Mouse (Mus musculus) heart, embryonic 13.5 days (tissue): ENCODE results near the gene Fancl. TPM values are rescaled to one million over a fixed set of nuclear protein-coding genes. Genes with fewer than 3 reads are reported as not detected.
"Not testable (repeated sequence)": the region's sequence is repeated elsewhere in the genome, so short reads cannot be mapped to it uniquely, and the experiment has no call there.

Experiments
- ATAC-seq: fragments of 200-750 bp; cut with Nextera tagmentation; 2 replicates; pipeline ENCODE4 v1.8.0; 2017; ENCODE audit warnings: moderate TSS enrichment; ENCODE audit not compliant: insufficient number of reproducible peaks, low FRiP score, low TSS enrichment; ENCODE audit errors: extremely low read depth
- H3K27ac ChIP-seq: fragments of 300-500 bp; sonication (generic); replicated peaks from 2 replicates; pipeline ENCODE4 v1.5.1; 2015; ENCODE audit warnings: moderate library complexity, mild to moderate bottlenecking, inconsistent platforms
- H3K27me3 ChIP-seq: fragments of 300-500 bp; sonication (generic); replicated peaks from 2 replicates; pipeline ENCODE4 v1.6.1; 2015; ENCODE audit warnings: mild to moderate bottlenecking, inconsistent platforms
- H3K36me3 ChIP-seq: fragments of 300-500 bp; sonication (generic); 2 replicates; pipeline ENCODE4 v1.6.1; 2015; ENCODE audit warnings: mild to moderate bottlenecking, inconsistent platforms
- H3K4me1 ChIP-seq: fragments of 300-500 bp; sonication (generic); 2 replicates; pipeline ENCODE4 v1.6.1; 2015; ENCODE audit warnings: inconsistent platforms
- H3K4me2 ChIP-seq: fragments of 300-500 bp; sonication (generic); 2 replicates; pipeline ENCODE4 v1.6.1; 2015; ENCODE audit warnings: inconsistent platforms, mild to moderate bottlenecking, moderate library complexity
- H3K4me3 ChIP-seq: fragments of 300-500 bp; sonication (generic); 2 replicates; pipeline ENCODE4 v1.5.1; 2015; ENCODE audit warnings: moderate library complexity, mild to moderate bottlenecking, inconsistent platforms
- H3K9ac ChIP-seq: fragments of 300-500 bp; sonication (generic); 2 replicates; pipeline ENCODE4 v1.6.1; 2015; ENCODE audit warnings: inconsistent platforms, mild to moderate bottlenecking, moderate library complexity
- H3K9me3 ChIP-seq: fragments of 300-500 bp; sonication (generic); 2 replicates; pipeline ENCODE4 v1.6.1; 2016; ENCODE audit warnings: inconsistent platforms
- WGBS: fragments of 180-500 bp; shearing (Covaris S2); methylation state at CpG from one replicate; pipeline ENCODE4 v1.1.7; 2015; ENCODE audit warnings: mixed read lengths; 5-methylcytosine and 5-hydroxymethylcytosine counted together
- polyA plus RNA-seq: library from polyadenylated mRNA; unstranded; fragments of >200 nt; fragmentation: Nextera tagmentation; extraction: Ambion mirVana; gene quantifications from 2 replicates; pipeline ENCODE4 v1.2.1, GENCODE M21; 2015

Gene Fancl
- polyA plus RNA-seq, result 23.9 and 24.1 TPM in 2 replicates

GRCm38 (mm10) chr11:26385971-26386370 is at the start of gene Fancl:
Gene Fancl, plus strand, starts transcription at chr11:26386135.
- Histone ChIP-seq H3K9me3 (no peaks in the 10 kb centered on the region), H3K27ac (peak within 1 kb of the TSS; percentile 84), H3K36me3 (no peaks in the 10 kb centered on the region), H3K4me1 (peaks cover 14% of the 10 kb centered on the region), H3K9ac (peak within 1 kb of the TSS; percentile 87), H3K27me3 (no peaks in the 10 kb centered on the region), H3K4me3 (peak within 1 kb of the TSS; percentile 78), H3K4me2 (peak within 1 kb of the TSS; percentile 82)
- WGBS, result 94% methylated on average over 2 of the region's 2 CpGs
- no peak for ATAC-seq

GRCm38 (mm10) chr11:26336848-26337247 is 49.1 kb upstream of the Fancl start:
- Histone ChIP-seq H3K4me2 (no peak overlapping the region), H3K9ac (no peak overlapping the region), H3K27me3 (no peaks in the 10 kb centered on the region), H3K36me3 (no peaks in the 10 kb centered on the region), H3K4me3 (no peak overlapping the region), H3K27ac (no peak overlapping the region), H3K9me3 (no peaks in the 10 kb centered on the region), H3K4me1 (no peaks in the 10 kb centered on the region)
- 58% methylated on average over 3 of the region's 3 CpGs for WGBS
- no peak for ATAC-seq

- H3K4me3 ChIP-seq, H3K9me3 ChIP-seq, H3K9ac ChIP-seq, H3K4me1 ChIP-seq, H3K36me3 ChIP-seq, H3K27ac ChIP-seq, H3K27me3 ChIP-seq, H3K4me2 ChIP-seq, ATAC-seq: not testable (repeated sequence)
- 70% methylated on average over 2 of the region's 2 CpGs for WGBS
Observed at GRCm38 (mm10) chr11:26370176-26370575, 15.8 kb upstream of the Fancl start.

GRCm38 (mm10) chr11:26371980-26372379 is 14.0 kb upstream of the Fancl start:
- not testable (repeated sequence) for H3K9ac ChIP-seq, ATAC-seq, H3K4me1 ChIP-seq, H3K27me3 ChIP-seq, H3K36me3 ChIP-seq, H3K9me3 ChIP-seq, H3K4me2 ChIP-seq, H3K4me3 ChIP-seq, H3K27ac ChIP-seq
- 12% methylated on average over 1 of the region's 1 CpGs for WGBS

- no peaks in the 10 kb centered on the region for H3K4me1 ChIP-seq
- H3K36me3 ChIP-seq, result no peaks in the 10 kb centered on the region
- no peak overlapping the region for H3K4me3 ChIP-seq
- no peak overlapping the region for H3K4me2 ChIP-seq
- no peak for ATAC-seq
- H3K27me3 ChIP-seq, result no peaks in the 10 kb centered on the region
- H3K9ac ChIP-seq, result no peak overlapping the region
- 77% methylated on average over 2 of the region's 2 CpGs for WGBS
- H3K9me3 ChIP-seq, result no peaks in the 10 kb centered on the region
- no peak overlapping the region for H3K27ac ChIP-seq
Observed at GRCm38 (mm10) chr11:26374132-26374531, 11.8 kb upstream of the Fancl start.

GRCm38 (mm10) chr11:26378074-26378473 is 7.9 kb upstream of the Fancl start:
- ATAC-seq, result no peak
- no peak overlapping the region for H3K27ac ChIP-seq
- H3K4me3 ChIP-seq, result no peak overlapping the region
- H3K9me3 ChIP-seq, result no peaks in the 10 kb centered on the region
- H3K27me3 ChIP-seq, result no peaks in the 10 kb centered on the region
- no peak overlapping the region for H3K9ac ChIP-seq
- H3K4me2 ChIP-seq, result no peak overlapping the region
- 68% methylated on average over 2 of the region's 2 CpGs for WGBS
- H3K36me3 ChIP-seq, result no peaks in the 10 kb centered on the region
- no peaks in the 10 kb centered on the region for H3K4me1 ChIP-seq

- Histone ChIP-seq H3K27ac (no peak overlapping the region), H3K4me3 (no peak overlapping the region), H3K27me3 (no peaks in the 10 kb centered on the region), H3K9ac (no peak overlapping the region), H3K4me1 (no peaks in the 10 kb centered on the region), H3K36me3 (no peaks in the 10 kb centered on the region), H3K9me3 (no peaks in the 10 kb centered on the region), H3K4me2 (no peak overlapping the region)
- WGBS, result 58% methylated on average over 6 of the region's 6 CpGs
- ATAC-seq, result no peak
Observed at GRCm38 (mm10) chr11:26381499-26381898, 4.4 kb upstream of the Fancl start.

- no peaks in the 10 kb centered on the region for H3K27me3 ChIP-seq
- H3K9ac ChIP-seq, result peak overlapping the region; percentile 87
- H3K9me3 ChIP-seq, result no peaks in the 10 kb centered on the region
- peak overlapping the region; percentile 78 for H3K4me3 ChIP-seq
- H3K4me1 ChIP-seq, result peaks cover 14% of the 10 kb centered on the region
- WGBS, result 63% methylated on average over 2 of the region's 2 CpGs
- peak overlapping the region; percentile 82 for H3K4me2 ChIP-seq
- no peaks in the 10 kb centered on the region for H3K36me3 ChIP-seq
- H3K27ac ChIP-seq, result peak overlapping the region; percentile 84
- no peak for ATAC-seq
Observed at GRCm38 (mm10) chr11:26386678-26387077, 743 bp downstream of the Fancl start.

GRCm38 (mm10) chr11:26387087-26387611 is 1.2 kb downstream of the Fancl start:
- H3K9me3 ChIP-seq, result no peaks in the 10 kb centered on the region
- WGBS, result under 1% methylated on average over 42 of the region's 42 CpGs

GRCm38 (mm10) chr11:26395561-26395960 is 9.6 kb downstream of the Fancl start:
- no peaks in the 10 kb centered on the region for H3K27me3 ChIP-seq
- no peaks in the 10 kb centered on the region for H3K36me3 ChIP-seq
- 45% methylated on average over 3 of the region's 3 CpGs for WGBS
- H3K27ac ChIP-seq, result no peak overlapping the region
- H3K4me3 ChIP-seq, result no peak overlapping the region
- H3K9ac ChIP-seq, result no peak overlapping the region
- peaks cover 3% of the 10 kb centered on the region; the same call in 1 of the 2 replicates for H3K4me1 ChIP-seq
- H3K4me2 ChIP-seq, result no peak overlapping the region
- ATAC-seq, result no peak
- no peaks in the 10 kb centered on the region for H3K9me3 ChIP-seq

More at GRCm38 (mm10) chr11:26387087-26387611, 1.2 kb downstream of the Fancl start:
- Histone ChIP-seq H3K4me1 (peaks cover 14% of the 10 kb centered on the region), H3K4me2 (peak overlapping the region; percentile 82), H3K27me3 (no peaks in the 10 kb centered on the region), H3K9ac (peak overlapping the region; percentile 87), H3K4me3 (peak overlapping the region; percentile 78), H3K36me3 (no peaks in the 10 kb centered on the region), H3K27ac (peak overlapping the region; percentile 84)
- peak; percentile 99 for ATAC-seq

GRCm38 (mm10) chr11:26412972-26413371 is 27.0 kb downstream of the Fancl start:
- no peaks in the 10 kb centered on the region for H3K4me1 ChIP-seq
- no peak overlapping the region for H3K4me2 ChIP-seq
- no peak overlapping the region for H3K9ac ChIP-seq
- 84% methylated on average over 3 of the region's 3 CpGs for WGBS
- H3K27ac ChIP-seq, result no peak overlapping the region
- H3K9me3 ChIP-seq, result no peaks in the 10 kb centered on the region
- no peaks in the 10 kb centered on the region for H3K27me3 ChIP-seq
- ATAC-seq, result no peak
- H3K36me3 ChIP-seq, result peaks cover 25% of the 10 kb centered on the region
- no peak overlapping the region for H3K4me3 ChIP-seq

GRCm38 (mm10) chr11:26421472-26421871 is 35.5 kb downstream of the Fancl start:
- ATAC-seq, result no peak
- Histone ChIP-seq H3K4me3 (no peak overlapping the region), H3K9ac (no peak overlapping the region), H3K4me1 (no peaks in the 10 kb centered on the region), H3K27ac (no peak overlapping the region), H3K27me3 (no peaks in the 10 kb centered on the region), H3K4me2 (no peak overlapping the region), H3K36me3 (peaks cover 16% of the 10 kb centered on the region; the same call in 1 of the 2 replicates), H3K9me3 (no peaks in the 10 kb centered on the region)
- WGBS, result 63% methylated on average over 2 of the region's 2 CpGs
